Mouse (Mus musculus) right cerebral cortex, postnatal 36 days (tissue): ENCODE measurements around the gene Isl2.

ENCODE experiments used
- DNase-seq, 2 experiments: peaks; one replicate each; pipeline ENCODE4 v3.0.0; 2022; ENCODE audit warnings: low spot score in 2 of 2, mixed read lengths in 1 of 2

Isl2 gene

GRCm38 (mm10) chr9:55538377-55538776 is at the start of gene Isl2:
Isl2 (plus strand) TSS chr9:55538672.
- DNase-seq = no peak

GRCm38 (mm10) chr9:55507922-55508321 is 30.6 kb upstream of the Isl2 start:
- DNase-seq = no peak

- DNase-seq = no peak
Measured at GRCm38 (mm10) chr9:55508701-55509100, 29.8 kb upstream of the Isl2 start.

- DNase-seq = no peak
Measured at GRCm38 (mm10) chr9:55509731-55510130, 28.7 kb upstream of the Isl2 start.

GRCm38 (mm10) chr9:55510651-55511235 is 27.7 kb upstream of the Isl2 start:
- DNase-seq = no peak

- peak in 1 of 2 experiments; percentile 13 for DNase-seq
Measured at GRCm38 (mm10) chr9:55511521-55511993, 26.9 kb upstream of the Isl2 start.

- peak; percentile 90 to 95 for DNase-seq
Measured at GRCm38 (mm10) chr9:55512027-55512543, 26.4 kb upstream of the Isl2 start, which contains the start of gene Etfa. Etfa (minus strand) TSS chr9:55512243.

GRCm38 (mm10) chr9:55525716-55526115 is 12.8 kb upstream of the Isl2 start:
- DNase-seq = no peak

- DNase-seq = no peak
Measured at GRCm38 (mm10) chr9:55535907-55536306, 2.6 kb upstream of the Isl2 start.

GRCm38 (mm10) chr9:55539006-55539405 is 534 bp downstream of the Isl2 start:
- DNase-seq = no peak

GRCm38 (mm10) chr9:55539661-55540390 is 1.4 kb downstream of the Isl2 start:
- no peak for DNase-seq

- DNase-seq = no peak
Measured at GRCm38 (mm10) chr9:55540391-55540770, 1.9 kb downstream of the Isl2 start.

GRCm38 (mm10) chr9:55540888-55541287 is 2.4 kb downstream of the Isl2 start:
- no peak for DNase-seq

GRCm38 (mm10) chr9:55541681-55542365 is 3.4 kb downstream of the Isl2 start:
- DNase-seq = no peak

- DNase-seq = no peak
Measured at GRCm38 (mm10) chr9:55542366-55543325, 4.2 kb downstream of the Isl2 start.

GRCm38 (mm10) chr9:55543336-55543702 is 4.8 kb downstream of the Isl2 start:
- DNase-seq = no peak

- DNase-seq = peak in 1 of 2 experiments; percentile 19
Measured at GRCm38 (mm10) chr9:55543703-55544401, 5.4 kb downstream of the Isl2 start.

- no peak for DNase-seq
Measured at GRCm38 (mm10) chr9:55544861-55545555, 6.5 kb downstream of the Isl2 start.

- no peak for DNase-seq
Measured at GRCm38 (mm10) chr9:55545556-55546175, 7.2 kb downstream of the Isl2 start.
